8 mouse cellular contexts compared by ENCODE assay signal in the genomic region with DNA sequence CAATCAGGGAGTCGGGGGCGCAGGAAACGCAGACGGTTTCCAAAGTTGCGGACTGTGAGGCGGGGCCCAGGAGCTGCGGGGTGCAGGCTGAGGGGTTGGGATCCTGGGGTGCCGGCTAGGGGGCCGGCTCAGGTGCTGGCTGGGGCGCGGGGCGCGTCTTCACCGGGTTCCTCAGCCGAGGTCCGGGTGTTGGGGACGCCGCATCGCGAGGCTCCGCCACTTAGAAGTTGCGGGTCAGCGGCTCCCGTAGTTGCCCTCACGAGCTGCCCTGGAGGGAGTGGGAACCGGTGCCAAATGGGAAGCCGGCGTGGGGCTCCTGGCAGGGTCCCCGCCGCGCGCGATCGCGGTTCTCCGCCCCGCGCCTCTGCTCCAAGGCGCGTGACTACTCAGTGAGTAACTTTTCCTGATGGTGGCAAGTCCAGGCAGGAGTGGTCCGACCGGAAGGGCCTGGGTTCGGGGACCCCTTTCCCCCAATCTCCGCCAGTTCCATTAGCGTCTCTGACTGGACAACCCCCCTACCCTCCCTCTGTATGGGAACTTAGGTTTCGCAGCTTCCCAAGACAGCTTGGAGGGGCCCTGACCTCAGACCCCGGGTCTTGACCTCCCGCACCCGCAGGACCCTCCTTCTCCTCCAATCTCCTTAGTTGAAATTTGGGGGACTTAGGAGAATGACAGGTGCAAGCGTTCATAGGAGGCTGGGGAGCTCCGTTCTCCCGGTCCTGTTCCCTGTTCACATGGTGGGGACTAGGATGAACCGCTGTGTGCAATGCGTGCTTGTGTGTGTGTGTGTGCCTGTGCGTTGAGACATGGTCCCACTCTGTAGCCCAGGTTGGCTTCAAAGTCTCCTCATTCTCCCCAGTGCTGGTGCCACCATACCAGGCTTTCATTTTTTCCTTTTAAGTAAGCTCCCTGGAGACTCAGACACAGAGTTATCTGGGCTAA. TPM values are rescaled to one million over a fixed set of nuclear protein-coding genes. Genes with fewer than 3 reads are reported as not detected.
DNase-seq lines count a peak whose midpoint lies in the region; ATAC-seq lines count a peak whose summit lies in the region.

No protein-coding gene starts in this region.

- no peaks in the 10 kb centered on the region for H3K27me3 ChIP-seq in heart, embryonic 10.5 days (ENCODE audit: insufficient read depth, poor library complexity, severe bottlenecking)
- no peaks in the 10 kb centered on the region for H3K27me3 ChIP-seq in intestine, embryonic 16.5 days (replicated peaks; ENCODE audit: control insufficient read depth, insufficient read depth, low read length)

- peaks cover 39% of the 10 kb centered on the region for H3K36me3 ChIP-seq in heart, embryonic 10.5 days
- H3K36me3 ChIP-seq in ES-E14 (ENCODE audit: control insufficient read depth, insufficient read depth, low read length, poor library complexity, severe bottlenecking) (peaks cover 22% of the 10 kb centered on the region; the same call in 1 of the 2 replicates), macrophage (ENCODE audit: inconsistent target) (peaks cover 30% of the 10 kb centered on the region)
- peaks cover 20% of the 10 kb centered on the region for H3K36me3 ChIP-seq in intestine, embryonic 16.5 days (ENCODE audit: control insufficient read depth, insufficient read depth, low read length)

- H3K4me3 ChIP-seq in heart, embryonic 10.5 days = peak overlapping the region; percentile 85
- H3K4me3 ChIP-seq in ES-E14 (ENCODE audit: insufficient read depth in 1 of 2, low read depth in 1 of 2, low read length in 2 of 2, poor library complexity in 1 of 2, severe bottlenecking in 1 of 2) (peak overlapping the region; percentile 91 to 95), macrophage (ENCODE audit: inconsistent target) (peak overlapping the region; percentile 89)
- peak overlapping the region; percentile 89 for H3K4me3 ChIP-seq in intestine, embryonic 16.5 days (ENCODE audit: low read length)

- WGBS in heart, embryonic 10.5 days = 2% methylated on average over 55 of the region's 55 CpGs
- under 1% methylated on average over 55 of the region's 55 CpGs for WGBS in intestine, embryonic 16.5 days
- under 1% methylated on average over 55 of the region's 55 CpGs for WGBS in macrophage (ENCODE audit: missing documents)

- H3K9me3 ChIP-seq in heart, embryonic 10.5 days = no peaks in the 10 kb centered on the region
- no peaks in the 10 kb centered on the region for H3K9me3 ChIP-seq in ES-E14 (ENCODE audit: control insufficient read depth, insufficient read depth, low read depth, low read length)
- H3K9me3 ChIP-seq in intestine, embryonic 16.5 days (ENCODE audit: control insufficient read depth, low read length) = no peaks in the 10 kb centered on the region

- DNase-seq in heart, embryonic 10.5 days (ENCODE audit: low spot score) = no peak
- no peak for DNase-seq in heart, postnatal 25 days (ENCODE audit: low spot score)
- DNase-seq in ES-E14 (ENCODE audit: low read depth, low spot score) = no peak
- peak; percentile 49 for DNase-seq in urinary bladder, postnatal 14 days (ENCODE audit: low spot score)
- no peak for DNase-seq in layer of hippocampus, postnatal 25 days (ENCODE audit: extremely low spot score in 1 of 2, low spot score in 1 of 2)

- in situ Hi-C loops in ES-E14 (cut with MboI; ENCODE audit: low sequenced_read_pairs in 2 of 2, unreplicated experiment in 2 of 2) = no loop called here

- H3K4me2 ChIP-seq in intestine, embryonic 16.5 days (ENCODE audit: low read depth, low read length) = peak overlapping the region; percentile 89

- ATAC-seq in erythroblast, adult 5-6 weeks (replicated peaks; ENCODE audit: low FRiP score, poor library complexity, severe bottlenecking) = 0 out of 2 replicates have a peak, but pooled peaks have one; percentile 10
- peak; percentile 50 for ATAC-seq in intestine, embryonic 16.5 days

- H3K9ac ChIP-seq in ES-E14 (ENCODE audit: insufficient read depth, low read depth, low read length, poor library complexity, severe bottlenecking) = peak overlapping the region; percentile 86
- peak overlapping the region; percentile 98 for H3K9ac ChIP-seq in intestine, embryonic 16.5 days (ENCODE audit: low read depth, low read length)

- peak overlapping the region; percentile 95 for H3K27ac ChIP-seq in heart, embryonic 10.5 days
- H3K27ac ChIP-seq in ES-E14 (ENCODE audit: insufficient read depth, low read depth, low read length, poor library complexity, severe bottlenecking) = peak overlapping the region; percentile 63; the same call in 1 of the 2 replicates
- H3K27ac ChIP-seq in intestine, embryonic 16.5 days (ENCODE audit: low read length) = peak overlapping the region; percentile 73
- peak overlapping the region; percentile 47 for H3K27ac ChIP-seq in macrophage

- peaks cover 47% of the 10 kb centered on the region for H3K4me1 ChIP-seq in heart, embryonic 10.5 days
- H3K4me1 ChIP-seq in ES-E14 (ENCODE audit: control insufficient read depth in 2 of 2, insufficient read depth in 2 of 2, low read length in 2 of 2, poor library complexity in 1 of 2) = peaks cover 4 to 24% of the 10 kb centered on the region in 2 experiments; a peak in 3 of 4 replicates
- peaks cover 4% of the 10 kb centered on the region; the same call in 1 of the 2 replicates for H3K4me1 ChIP-seq in intestine, embryonic 16.5 days (ENCODE audit: control insufficient read depth, insufficient read depth, low read length)

- intact Hi-C loops in heart, postnatal 25 days (cut with DNase I) = loop anchor here (2.0 kb wide), 1 partner anchor 17 kb away; no protein-coding TSS in a partner anchor

- H3K79me2 ChIP-seq in macrophage (ENCODE audit: inconsistent target) = peaks cover 21% of the 10 kb centered on the region

RNA-seq across cellular contexts. Expression of gene Homer3, which starts 0.8 kb away (rescaled TPM):
- 42.7 and 80.5 TPM in 2 replicates for polyA plus RNA-seq in heart, embryonic 10.5 days (2016; fragmentation: Nextera tagmentation; extraction: Ambion mirVana)
- 10 to 100 TPM; 12.0 to 12.3 TPM for total RNA-seq in heart, postnatal 25 days (2021)
- total RNA-seq in ES-E14 (2012; rRNA removed) = 34.4 and 39.0 TPM in 2 replicates
- 0.63 and 1.3 TPM in 2 replicates for total RNA-seq in erythroblast, adult 5-6 weeks (2015; ENCODE audit: low replicate concordance)
- 0.68 and 2.5 TPM in 2 replicates for total RNA-seq in erythroblast, adult 5-6 weeks (2017; ENCODE audit: low replicate concordance)
- 25.5 and 26.0 TPM in 2 replicates for polyA plus RNA-seq in intestine, embryonic 16.5 days (2015; fragmentation: Nextera tagmentation; extraction: Ambion mirVana)
- total RNA-seq in macrophage (2018; cell fraction: chromatin; rRNA removed) = 100 to 1,000 TPM in 9 of 26 experiments, 10 to 100 TPM in 17; 37.1 to 291 (median 84.2) TPM
- total RNA-seq in macrophage (2018; cell fraction: cytosol; rRNA removed) = 10 to 100 TPM; 19.5 to 52.5 (median 35.1) TPM
- 100 to 1,000 TPM in 3 of 26 experiments, 10 to 100 TPM in 23; 23.7 to 133 (median 57.2) TPM for total RNA-seq in macrophage (2018; cell fraction: nucleus; rRNA removed)
- 26.3 to 47.9 TPM (median 46.2 TPM) in 3 replicates for polyA plus RNA-seq in macrophage (2018)
- 10 to 100 TPM; 84.4 to 86.0 TPM for total RNA-seq in layer of hippocampus, postnatal 25 days (2021)

RNA-seq across cellular contexts. Expression of gene Ddx49, which starts 18.9 kb away (rescaled TPM):
- 40.5 and 47.5 TPM in 2 replicates for polyA plus RNA-seq in heart, embryonic 10.5 days (2016; fragmentation: Nextera tagmentation; extraction: Ambion mirVana)
- total RNA-seq in heart, postnatal 25 days (2021) = 10 to 100 TPM; 24.7 to 33.8 TPM
- total RNA-seq in ES-E14 (2012; rRNA removed) = 71.0 and 73.3 TPM in 2 replicates
- total RNA-seq in erythroblast, adult 5-6 weeks (2015; ENCODE audit: low replicate concordance) = 15.0 TPM in 2 replicates
- total RNA-seq in erythroblast, adult 5-6 weeks (2017; ENCODE audit: low replicate concordance) = 23.3 and 40.0 TPM in 2 replicates
- 44.2 and 48.4 TPM in 2 replicates for polyA plus RNA-seq in intestine, embryonic 16.5 days (2015; fragmentation: Nextera tagmentation; extraction: Ambion mirVana)
- total RNA-seq in macrophage (2018; cell fraction: chromatin; rRNA removed) = 10 to 100 TPM; 13.6 to 95.8 (median 44.0) TPM
- total RNA-seq in macrophage (2018; cell fraction: cytosol; rRNA removed) = 10 to 100 TPM in 25 of 26 experiments, 1 to 10 TPM in 1; 9.5 to 20.6 (median 15.6) TPM
- 10 to 100 TPM; 14.4 to 52.7 (median 27.0) TPM for total RNA-seq in macrophage (2018; cell fraction: nucleus; rRNA removed)
- 17.5 to 26.0 TPM (median 20.5 TPM) in 3 replicates for polyA plus RNA-seq in macrophage (2018)
- 10 to 100 TPM; 44.7 to 47.5 TPM for total RNA-seq in layer of hippocampus, postnatal 25 days (2021)

RNA-seq across cellular contexts. Expression of gene Cope, which starts 18.9 kb away (rescaled TPM):
- polyA plus RNA-seq in heart, embryonic 10.5 days (2016; fragmentation: Nextera tagmentation; extraction: Ambion mirVana) = 379 and 398 TPM in 2 replicates
- total RNA-seq in heart, postnatal 25 days (2021) = 100 to 1,000 TPM; 145 to 159 TPM
- 101 and 112 TPM in 2 replicates for total RNA-seq in ES-E14 (2012; rRNA removed)
- total RNA-seq in erythroblast, adult 5-6 weeks (2015; ENCODE audit: low replicate concordance) = 52.7 and 89.2 TPM in 2 replicates
- 36.9 and 53.7 TPM in 2 replicates for total RNA-seq in erythroblast, adult 5-6 weeks (2017; ENCODE audit: low replicate concordance)
- 432 and 443 TPM in 2 replicates for polyA plus RNA-seq in intestine, embryonic 16.5 days (2015; fragmentation: Nextera tagmentation; extraction: Ambion mirVana)
- total RNA-seq in macrophage (2018; cell fraction: chromatin; rRNA removed) = 100 to 1,000 TPM in 2 of 26 experiments, 10 to 100 TPM in 24; 33.8 to 116 (median 70.3) TPM
- 100 to 1,000 TPM in 5 of 26 experiments, 10 to 100 TPM in 21; 72.0 to 107 (median 93.6) TPM for total RNA-seq in macrophage (2018; cell fraction: cytosol; rRNA removed)
- 10 to 100 TPM; 43.8 to 84.2 (median 66.6) TPM for total RNA-seq in macrophage (2018; cell fraction: nucleus; rRNA removed)
- polyA plus RNA-seq in macrophage (2018) = 78.2 to 115 TPM (median 98.8 TPM) in 3 replicates
- total RNA-seq in layer of hippocampus, postnatal 25 days (2021) = 100 to 1,000 TPM; 123 to 141 TPM

RNA-seq across cellular contexts. Expression of gene Cers1, which starts 32.2 kb away (rescaled TPM):
- 1.4 TPM in 2 replicates for polyA plus RNA-seq in heart, embryonic 10.5 days (2016; fragmentation: Nextera tagmentation; extraction: Ambion mirVana)
- under 1 TPM; 0.31 to 0.39 TPM for total RNA-seq in heart, postnatal 25 days (2021)
- 1.9 and 4.7 TPM in 2 replicates for total RNA-seq in ES-E14 (2012; rRNA removed)
- not detected in 2 replicates for total RNA-seq in erythroblast, adult 5-6 weeks (2015; ENCODE audit: low replicate concordance)
- 0.43 TPM in 1 of 2 replicates, not detected in the other for total RNA-seq in erythroblast, adult 5-6 weeks (2017; ENCODE audit: low replicate concordance)
- 2.1 and 3.2 TPM in 2 replicates for polyA plus RNA-seq in intestine, embryonic 16.5 days (2015; fragmentation: Nextera tagmentation; extraction: Ambion mirVana)
- under 1 TPM in 1 of 26 experiments, not detected in 25; 0.32 TPM for total RNA-seq in macrophage (2018; cell fraction: chromatin; rRNA removed)
- under 1 TPM in 8 of 26 experiments, not detected in 18; 0.03 to 0.32 (median 0.05) TPM for total RNA-seq in macrophage (2018; cell fraction: cytosol; rRNA removed)
- total RNA-seq in macrophage (2018; cell fraction: nucleus; rRNA removed) = under 1 TPM in 1 of 26 experiments, not detected in 25; 0.90 TPM
- polyA plus RNA-seq in macrophage (2018) = not detected in 3 replicates
- total RNA-seq in layer of hippocampus, postnatal 25 days (2021) = 100 to 1,000 TPM; 117 to 122 TPM

RNA-seq across cellular contexts. Expression of gene Gdf1, which starts 46.2 kb away (rescaled TPM):
- polyA plus RNA-seq in heart, embryonic 10.5 days (2016; fragmentation: Nextera tagmentation; extraction: Ambion mirVana) = 1.9 and 4.2 TPM in 2 replicates
- total RNA-seq in heart, postnatal 25 days (2021) = under 1 TPM in 1 of 2 experiments, not detected in 1; 0.21 TPM
- 7.5 and 24.5 TPM in 2 replicates for total RNA-seq in ES-E14 (2012; rRNA removed)
- not detected in 2 replicates for total RNA-seq in erythroblast, adult 5-6 weeks (2015; ENCODE audit: low replicate concordance)
- total RNA-seq in erythroblast, adult 5-6 weeks (2017; ENCODE audit: low replicate concordance) = not detected in 2 replicates
- 0.53 and 0.78 TPM in 2 replicates for polyA plus RNA-seq in intestine, embryonic 16.5 days (2015; fragmentation: Nextera tagmentation; extraction: Ambion mirVana)
- not detected for total RNA-seq in macrophage (2018; cell fraction: chromatin; rRNA removed)
- under 1 TPM in 1 of 26 experiments, not detected in 25; 0.18 TPM for total RNA-seq in macrophage (2018; cell fraction: cytosol; rRNA removed)
- total RNA-seq in macrophage (2018; cell fraction: nucleus; rRNA removed) = not detected
- not detected in 3 replicates for polyA plus RNA-seq in macrophage (2018)
- total RNA-seq in layer of hippocampus, postnatal 25 days (2021) = 10 to 100 TPM; 14.1 to 19.4 TPM
